Mouse (Mus musculus): ENCODE measurements at regions not wholly inside any gene's neighbourhood (a gene's known extent, or its start where the extent isn't known, plus 50 kb on each side); places are given as distances from the start of the nearest gene placed in this dataset.

GRCm38 (mm10) chr12:54472881-54473280, 183.5 kb downstream of the Sptssa start:
- Histone ChIP-seq H3K4me3 (no peak overlapping the region), H3K4me2 (no peak overlapping the region), H3K9me3 (no peaks in the 10 kb centered on the region), H3K4me1 (no peaks in the 10 kb centered on the region), H3K9ac (no peak overlapping the region), H3K27ac (no peak overlapping the region), H3K27me3 (no peaks in the 10 kb centered on the region), H3K36me3 (no peaks in the 10 kb centered on the region)
- 81% methylated on average over 5 of the region's 5 CpGs for WGBS
- ATAC-seq (ENCODE audit: insufficient number of reproducible peaks, low FRiP score, low TSS enrichment, low read depth) = no peak

DNA sequence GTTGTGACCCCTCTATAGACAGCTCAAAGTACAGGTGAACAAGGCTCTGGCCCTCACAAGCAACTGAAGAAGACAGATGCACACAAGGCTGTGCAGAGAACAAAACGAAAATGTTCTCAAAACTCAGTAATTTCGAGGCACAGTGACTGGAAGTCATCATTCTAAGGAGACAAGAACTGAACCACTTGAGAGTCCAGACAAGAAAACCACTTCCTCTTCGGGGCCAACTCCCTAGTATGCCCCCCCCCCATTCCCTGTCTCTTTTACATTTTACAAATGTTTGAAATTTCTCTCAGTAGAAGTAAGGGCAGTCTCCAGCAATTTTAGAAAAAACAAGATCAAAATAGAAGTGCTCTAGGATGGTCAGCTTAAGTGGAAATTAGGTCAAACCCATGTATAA, 184.0 kb downstream of the Sptssa start:
- no peaks in the 10 kb centered on the region for H3K36me3 ChIP-seq
- H3K4me2 ChIP-seq = no peak overlapping the region
- no peaks in the 10 kb centered on the region for H3K27me3 ChIP-seq
- H3K4me3 ChIP-seq = no peak overlapping the region
- no peak overlapping the region for H3K27ac ChIP-seq
- no peak overlapping the region for H3K9ac ChIP-seq
- WGBS = 81% methylated on average over 3 of the region's 3 CpGs
- no peaks in the 10 kb centered on the region for H3K4me1 ChIP-seq
- ATAC-seq (ENCODE audit: insufficient number of reproducible peaks, low FRiP score, low TSS enrichment, low read depth) = no peak
- H3K9me3 ChIP-seq = no peaks in the 10 kb centered on the region

DNA sequence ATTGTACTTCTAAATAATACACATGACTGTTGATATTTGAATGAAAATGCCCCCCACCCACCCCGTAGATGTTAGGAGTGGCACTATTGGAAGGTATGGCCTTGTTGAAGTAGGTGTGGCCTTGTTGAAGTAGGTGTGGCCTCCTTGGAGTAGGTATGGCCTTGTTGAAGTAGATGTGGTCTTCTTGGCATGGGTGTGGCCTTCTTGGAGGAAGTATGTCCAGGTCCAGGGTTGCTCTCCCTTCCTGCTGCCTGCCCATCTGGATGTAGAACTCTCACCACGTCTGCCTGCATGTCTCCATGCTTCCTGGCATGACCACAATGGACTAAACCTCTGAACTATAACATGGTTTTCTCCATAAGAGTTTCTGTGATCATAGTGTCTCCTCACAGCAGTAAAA, 188.7 kb downstream of the Sptssa start:
- 73% methylated on average over 2 of the region's 2 CpGs for WGBS
- H3K27ac ChIP-seq = no peak overlapping the region
- H3K4me2 ChIP-seq = no peak overlapping the region
- ATAC-seq (ENCODE audit: insufficient number of reproducible peaks, low FRiP score, low TSS enrichment, low read depth) = no peak
- no peaks in the 10 kb centered on the region for H3K9me3 ChIP-seq
- H3K27me3 ChIP-seq = no peaks in the 10 kb centered on the region
- no peak overlapping the region for H3K4me3 ChIP-seq
- H3K9ac ChIP-seq = no peak overlapping the region
- no peaks in the 10 kb centered on the region for H3K4me1 ChIP-seq
- H3K36me3 ChIP-seq = no peaks in the 10 kb centered on the region

GRCm38 (mm10) chr12:54463806-54464205, 192.6 kb downstream of the Sptssa start:
- H3K9ac ChIP-seq = no peak overlapping the region
- no peaks in the 10 kb centered on the region for H3K27me3 ChIP-seq
- no peaks in the 10 kb centered on the region for H3K4me1 ChIP-seq
- H3K27ac ChIP-seq = no peak overlapping the region
- ATAC-seq (ENCODE audit: insufficient number of reproducible peaks, low FRiP score, low TSS enrichment, low read depth) = no peak
- no peak overlapping the region for H3K4me3 ChIP-seq
- WGBS = 76% methylated on average over 7 of the region's 7 CpGs
- no peaks in the 10 kb centered on the region for H3K9me3 ChIP-seq
- no peaks in the 10 kb centered on the region for H3K36me3 ChIP-seq
- H3K4me2 ChIP-seq = no peak overlapping the region

DNA sequence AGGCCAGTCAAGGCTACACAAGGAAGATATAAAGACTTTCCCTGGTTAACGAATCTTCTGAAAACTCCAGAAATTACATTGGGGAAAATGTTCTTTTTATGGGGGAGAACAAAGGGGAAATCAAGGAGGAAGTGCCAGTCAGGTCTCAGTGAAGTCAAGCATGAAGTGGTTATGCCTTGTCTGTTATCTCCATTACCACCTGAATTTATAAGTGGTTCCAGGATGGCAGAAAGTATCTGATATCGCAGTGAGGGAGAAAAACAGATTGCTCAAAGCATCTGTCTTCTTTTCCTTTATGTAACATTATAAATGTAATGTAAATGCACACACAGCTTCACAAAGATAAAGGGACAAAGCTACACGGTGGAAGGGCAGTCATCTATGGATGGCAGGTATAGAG, 195.0 kb downstream of the Sptssa start:
- 69% methylated on average over 3 of the region's 3 CpGs for WGBS
- Histone ChIP-seq H3K27ac (no peak overlapping the region), H3K36me3 (no peaks in the 10 kb centered on the region), H3K4me1 (no peaks in the 10 kb centered on the region), H3K9me3 (no peaks in the 10 kb centered on the region), H3K9ac (no peak overlapping the region), H3K4me2 (no peak overlapping the region), H3K27me3 (no peaks in the 10 kb centered on the region), H3K4me3 (no peak overlapping the region)
- ATAC-seq (ENCODE audit: insufficient number of reproducible peaks, low FRiP score, low TSS enrichment, low read depth) = no peak

GRCm38 (mm10) chr12:54460135-54460523, 196.2 kb downstream of the Sptssa start:
- H3K4me3 ChIP-seq = no peak overlapping the region
- no peak overlapping the region for H3K9ac ChIP-seq
- no peaks in the 10 kb centered on the region for H3K36me3 ChIP-seq
- H3K4me2 ChIP-seq = no peak overlapping the region
- no peaks in the 10 kb centered on the region for H3K4me1 ChIP-seq
- no peaks in the 10 kb centered on the region for H3K9me3 ChIP-seq
- ATAC-seq (ENCODE audit: insufficient number of reproducible peaks, low FRiP score, low TSS enrichment, low read depth) = no peak
- no peaks in the 10 kb centered on the region for H3K27me3 ChIP-seq
- 61% methylated on average over 7 of the region's 7 CpGs for WGBS
- no peak overlapping the region for H3K27ac ChIP-seq

DNA sequence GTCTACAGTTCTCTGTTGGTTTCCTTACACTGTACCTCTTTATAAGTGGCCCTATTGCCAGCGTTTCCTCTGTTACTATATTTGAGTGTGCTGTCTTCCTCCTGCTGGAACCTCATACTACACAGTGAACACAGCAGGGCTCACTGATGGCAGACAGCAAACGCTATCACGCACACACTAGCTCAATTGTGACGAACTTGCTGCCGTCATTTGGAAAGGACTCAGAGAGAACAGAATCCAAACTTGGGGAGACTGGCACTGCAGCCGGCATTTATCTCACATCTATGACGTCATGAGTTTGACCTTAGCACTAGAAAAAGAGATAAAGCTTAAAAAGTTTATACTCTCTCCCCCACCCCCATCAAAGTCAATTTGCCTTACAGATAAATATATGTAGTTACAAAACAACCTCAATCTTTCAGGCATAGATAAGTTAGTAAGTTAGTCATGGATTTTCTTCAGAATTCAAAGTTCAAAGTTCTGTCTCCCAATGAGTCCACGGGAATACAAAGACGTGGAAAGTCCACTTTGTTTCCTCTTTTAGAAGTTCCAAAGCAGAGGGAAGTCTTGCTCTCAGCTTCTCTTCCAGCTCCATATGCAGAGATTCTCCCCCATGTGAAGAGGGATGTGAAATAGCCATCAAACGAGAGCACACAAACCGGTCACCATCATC, 196.8 kb downstream of the Sptssa start:
- Histone ChIP-seq H3K4me3 (no peak overlapping the region), H3K4me2 (no peak overlapping the region), H3K9me3 (no peaks in the 10 kb centered on the region), H3K27me3 (no peaks in the 10 kb centered on the region), H3K36me3 (no peaks in the 10 kb centered on the region), H3K27ac (no peak overlapping the region), H3K9ac (no peak overlapping the region), H3K4me1 (no peaks in the 10 kb centered on the region)
- WGBS = 75% methylated on average over 11 of the region's 11 CpGs
- no peak for ATAC-seq (ENCODE audit: insufficient number of reproducible peaks, low FRiP score, low TSS enrichment, low read depth)

GRCm38 (mm10) chr12:54456731-54457130, 199.6 kb downstream of the Sptssa start:
- Histone ChIP-seq H3K27me3 (no peaks in the 10 kb centered on the region), H3K4me2 (no peak overlapping the region), H3K27ac (no peak overlapping the region), H3K4me1 (0 out of 2 replicates have a peak, but pooled peaks cover 6% of the 10 kb centered on the region), H3K9ac (no peak overlapping the region), H3K36me3 (no peaks in the 10 kb centered on the region), H3K4me3 (no peak overlapping the region), H3K9me3 (no peaks in the 10 kb centered on the region)
- WGBS = 88% methylated on average over 8 of the region's 8 CpGs
- no peak for ATAC-seq (ENCODE audit: insufficient number of reproducible peaks, low FRiP score, low TSS enrichment, low read depth)

GRCm38 (mm10) chr12:54454606-54455005, 201.8 kb downstream of the Sptssa start:
- Histone ChIP-seq H3K27me3 (no peaks in the 10 kb centered on the region), H3K4me2 (no peak overlapping the region), H3K9ac (no peak overlapping the region), H3K4me3 (no peak overlapping the region), H3K9me3 (no peaks in the 10 kb centered on the region), H3K4me1 (0 out of 2 replicates have a peak, but pooled peaks cover 10% of the 10 kb centered on the region), H3K27ac (no peak overlapping the region), H3K36me3 (no peaks in the 10 kb centered on the region)
- no peak for ATAC-seq (ENCODE audit: insufficient number of reproducible peaks, low FRiP score, low TSS enrichment, low read depth)
- WGBS = 56% methylated on average over 10 of the region's 10 CpGs

DNA sequence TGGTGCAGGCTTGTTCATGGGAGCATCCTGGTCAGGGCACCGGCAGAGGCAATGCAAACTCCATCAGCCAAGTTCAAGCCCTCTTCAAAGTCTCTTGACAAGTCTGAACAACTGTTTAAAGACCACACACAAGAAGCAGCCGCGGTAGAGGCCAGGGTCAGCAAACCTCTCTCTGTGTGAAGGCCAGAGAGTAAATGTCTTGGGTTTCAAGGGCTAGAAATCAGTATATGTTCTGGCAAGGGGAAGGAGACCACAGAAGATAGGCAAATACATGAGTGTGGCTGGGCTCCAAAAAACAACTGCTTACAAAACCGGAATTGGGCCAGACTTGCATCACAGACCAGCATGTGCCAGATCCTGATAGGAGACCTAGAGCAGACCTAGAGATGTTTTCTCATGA, 203.0 kb downstream of the Sptssa start:
- 60% methylated on average over 4 of the region's 4 CpGs for WGBS
- no peak for ATAC-seq (ENCODE audit: insufficient number of reproducible peaks, low FRiP score, low TSS enrichment, low read depth)
- Histone ChIP-seq H3K27ac (no peak overlapping the region), H3K4me1 (peaks cover 10% of the 10 kb centered on the region), H3K36me3 (no peaks in the 10 kb centered on the region), H3K4me3 (no peak overlapping the region), H3K27me3 (no peaks in the 10 kb centered on the region), H3K4me2 (no peak overlapping the region), H3K9ac (no peak overlapping the region), H3K9me3 (no peaks in the 10 kb centered on the region)

GRCm38 (mm10) chr12:54450369-54450768, 206.0 kb downstream of the Sptssa start:
- Histone ChIP-seq H3K9me3 (no peaks in the 10 kb centered on the region), H3K27ac (no peak overlapping the region), H3K4me3 (no peak overlapping the region), H3K9ac (no peak overlapping the region), H3K4me2 (no peak overlapping the region), H3K36me3 (no peaks in the 10 kb centered on the region), H3K4me1 (peaks cover 13% of the 10 kb centered on the region), H3K27me3 (no peaks in the 10 kb centered on the region)
- 45% methylated on average over 10 of the region's 10 CpGs for WGBS
- ATAC-seq (ENCODE audit: insufficient number of reproducible peaks, low FRiP score, low TSS enrichment, low read depth) = no peak

- Histone ChIP-seq H3K9ac (no peak overlapping the region), H3K4me2 (no peak overlapping the region), H3K9me3 (no peaks in the 10 kb centered on the region), H3K27ac (no peak overlapping the region), H3K4me3 (no peak overlapping the region), H3K27me3 (no peaks in the 10 kb centered on the region), H3K36me3 (no peaks in the 10 kb centered on the region), H3K4me1 (peaks cover 12% of the 10 kb centered on the region)
- WGBS = 41% methylated on average over 2 of the region's 2 CpGs
- ATAC-seq (ENCODE audit: insufficient number of reproducible peaks, low FRiP score, low TSS enrichment, low read depth) = no peak
These were observed 208.2 kb downstream of the Sptssa start for GRCm38 (mm10) chr12:54448221-54448620.

GRCm38 (mm10) chr12:54447354-54447753, 209.0 kb downstream of the Sptssa start:
- Histone ChIP-seq H3K36me3 (no peaks in the 10 kb centered on the region), H3K4me3 (no peak overlapping the region), H3K4me2 (no peak overlapping the region), H3K27me3 (no peaks in the 10 kb centered on the region), H3K27ac (no peak overlapping the region), H3K9me3 (no peaks in the 10 kb centered on the region), H3K4me1 (peaks cover 16% of the 10 kb centered on the region), H3K9ac (no peak overlapping the region)
- WGBS = 48% methylated on average over 3 of the region's 3 CpGs
- ATAC-seq (ENCODE audit: insufficient number of reproducible peaks, low FRiP score, low TSS enrichment, low read depth) = no peak
